Mouse (Mus musculus): ENCODE data around the gene Gm4792. TPM values are rescaled to one million over a fixed set of nuclear protein-coding genes. Genes with fewer than 3 reads are reported as not detected.

Gene Gm4792
- total and polyA plus RNA-seq, 3 experiments = not detected

DNA sequence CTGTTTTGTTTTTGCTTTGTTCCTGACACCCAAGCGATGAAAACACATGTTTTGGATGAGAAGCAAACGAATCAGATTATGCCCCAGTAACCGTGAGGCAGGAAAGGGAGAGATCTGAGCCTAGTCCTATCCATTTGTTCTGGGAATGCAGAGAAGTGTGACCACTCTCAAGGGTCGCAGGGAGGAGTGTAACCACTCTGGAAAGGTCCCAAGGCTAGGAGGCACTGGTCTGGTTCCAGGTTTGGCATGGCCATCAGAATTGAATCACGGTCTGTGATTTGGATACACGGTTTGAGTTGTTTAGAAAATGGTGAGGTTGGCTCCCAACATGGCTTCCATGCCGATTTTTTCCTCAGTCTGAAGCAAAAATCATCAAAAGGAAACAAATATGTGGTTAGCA is 43.8 kb upstream of the Gm4792 start:
- H3K4me1 ChIP-seq (ENCODE audit: control insufficient read depth in 1 of 2, insufficient read depth in 2 of 2) = peaks cover 4 to 15% of the 10 kb centered on the region in 2 experiments
- H3K4me2 ChIP-seq (ENCODE audit: insufficient read depth, low read depth, poor library complexity, severe bottlenecking) = no peak overlapping the region
- TF ChIP-seq IRF4 (IDR thresholded peaks at IDR 0.05; ENCODE audit: low read depth, low read length) (no peak), MEF2A (IDR thresholded peaks at IDR 0.05; ENCODE audit: borderline replicate concordance, low read depth, low read length) (no peak), HCFC1 (IDR thresholded peaks at IDR 0.05; ENCODE audit: low read depth, low read length) (no peak), USF2 (conservative IDR thresholded peaks at IDR 0.05; ENCODE audit: low read depth, low read length) (no peak), MXI1 (IDR thresholded peaks at IDR 0.05; ENCODE audit: low read depth, low read length) (no peak), KAT2A (IDR thresholded peaks at IDR 0.05; ENCODE audit: insufficient replicate concordance, low read length) (no peak), NELFE (IDR thresholded peaks at IDR 0.05; ENCODE audit: low read depth, low read length) (no peak), POLR2AphosphoS2 (IDR thresholded peaks at IDR 0.05; ENCODE audit: low read depth, low read length) (no peak), BHLHE40 (IDR thresholded peaks at IDR 0.05; ENCODE audit: low read depth, low read length) (no peak), JUN (IDR thresholded peaks at IDR 0.05; ENCODE audit: insufficient read depth, low read depth, low read length) (no peak), TCF12 (IDR thresholded peaks at IDR 0.05; ENCODE audit: low read depth, low read length) (no peak)
- peaks cover 0 to 4% of the 10 kb centered on the region in 2 experiments for H3K36me3 ChIP-seq (replicated peaks in 1 of 2; ENCODE audit: control insufficient read depth in 1 of 2, insufficient read depth in 1 of 2, low read length in 1 of 2)
- H3K9ac ChIP-seq (ENCODE audit: insufficient read depth, low read depth) = no peak overlapping the region
- no peak overlapping the region for H3K27ac ChIP-seq (ENCODE audit: insufficient read depth, low read depth)
- dilution Hi-C loops (cut with MboI; ENCODE audit: extremely low pct_ligation_motif_present, extremely low pct_unique_long_range_greater_than_20kb, low sequenced_read_pairs) (no loop called here), in situ Hi-C loops (cut with MboI; ENCODE audit: low pct_ligation_motif_present, low pct_unique_long_range_greater_than_20kb, low sequenced_read_pairs) (no loop called here)
- H3K4me3 ChIP-seq (replicated peaks in 1 of 3; ENCODE audit: low read depth in 2 of 3, low read length in 2 of 3, poor library complexity in 1 of 3) = no peak overlapping the region
- H3K27me3 ChIP-seq (replicated peaks) = no peaks in the 10 kb centered on the region
- DNase-seq (ENCODE audit: extremely low read depth) = no peak
- no peaks in the 10 kb centered on the region for H3K79me2 ChIP-seq (replicated peaks; ENCODE audit: control insufficient read depth, extremely low read depth, insufficient read depth, poor library complexity, severe bottlenecking)
- no peaks in the 10 kb centered on the region for H3K9me3 ChIP-seq (replicated peaks; ENCODE audit: low read length)

DNA sequence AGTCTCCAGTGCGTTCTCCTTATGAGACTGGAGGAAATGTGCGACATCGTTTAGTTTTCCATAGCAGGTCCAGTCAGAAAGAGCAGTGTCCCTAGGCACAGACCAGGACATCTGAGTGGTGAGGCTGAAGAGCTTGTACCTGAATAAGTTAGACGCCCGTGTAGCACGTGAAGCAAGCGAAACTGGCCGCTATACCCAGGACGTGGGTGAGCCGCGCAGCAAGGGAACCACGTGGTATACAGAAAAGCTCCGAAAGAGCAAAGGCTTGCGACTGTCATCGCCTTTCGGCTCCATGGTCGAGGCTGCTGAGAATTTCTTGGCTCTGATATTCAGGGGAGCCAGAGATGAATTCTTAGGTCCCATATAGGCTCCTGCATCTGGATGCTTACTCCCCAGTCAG is 43.0 kb upstream of the Gm4792 start:
- H3K9me3 ChIP-seq (replicated peaks; ENCODE audit: low read length) = no peaks in the 10 kb centered on the region
- H3K9ac ChIP-seq (ENCODE audit: insufficient read depth, low read depth) = no peak overlapping the region
- H3K79me2 ChIP-seq (replicated peaks; ENCODE audit: control insufficient read depth, extremely low read depth, insufficient read depth, poor library complexity, severe bottlenecking) = no peaks in the 10 kb centered on the region
- no peak overlapping the region for H3K4me3 ChIP-seq (replicated peaks in 1 of 3; ENCODE audit: low read depth in 2 of 3, low read length in 2 of 3, poor library complexity in 1 of 3)
- H3K27ac ChIP-seq (ENCODE audit: insufficient read depth, low read depth) = no peak overlapping the region
- no peak overlapping the region for H3K4me2 ChIP-seq (ENCODE audit: insufficient read depth, low read depth, poor library complexity, severe bottlenecking)
- TF ChIP-seq MYC (IDR thresholded peaks at IDR 0.05; ENCODE audit: low read depth, low read length) (no peak), IRF4 (IDR thresholded peaks at IDR 0.05; ENCODE audit: low read depth, low read length) (no peak)
- dilution Hi-C loops (cut with MboI; ENCODE audit: extremely low pct_ligation_motif_present, extremely low pct_unique_long_range_greater_than_20kb, low sequenced_read_pairs) (no loop called here), in situ Hi-C loops (cut with MboI; ENCODE audit: low pct_ligation_motif_present, low pct_unique_long_range_greater_than_20kb, low sequenced_read_pairs) (no loop called here)
- no peak for DNase-seq (ENCODE audit: extremely low read depth)
- peaks cover 0 to 4% of the 10 kb centered on the region in 2 experiments for H3K36me3 ChIP-seq (replicated peaks in 1 of 2; ENCODE audit: control insufficient read depth in 1 of 2, insufficient read depth in 1 of 2, low read length in 1 of 2)
- no peaks in the 10 kb centered on the region for H3K27me3 ChIP-seq (replicated peaks)
- H3K4me1 ChIP-seq (ENCODE audit: control insufficient read depth in 1 of 2, insufficient read depth in 2 of 2) = peaks cover 4 to 15% of the 10 kb centered on the region in 2 experiments

DNA sequence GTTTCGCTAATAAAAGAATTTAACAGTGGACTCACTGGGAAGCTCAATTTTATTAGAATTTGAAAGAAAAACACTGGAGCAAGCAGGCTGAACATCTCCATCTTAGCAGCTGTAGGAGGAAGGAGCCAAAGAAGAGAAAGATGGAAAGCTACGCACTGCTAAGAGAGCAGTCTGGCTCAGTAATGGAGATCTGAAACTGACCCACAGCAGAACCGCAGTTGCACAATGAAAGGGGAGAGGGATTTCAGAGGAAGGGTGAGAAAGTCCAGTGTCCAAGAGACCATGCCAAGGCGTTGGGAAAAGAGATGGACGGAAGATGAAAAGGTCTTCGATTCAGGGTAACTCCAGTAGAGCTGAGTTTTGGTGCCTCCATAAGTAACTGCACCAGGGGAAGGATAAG is 37.6 kb upstream of the Gm4792 start:
- Histone ChIP-seq H3K36me3 (replicated peaks in 1 of 2; ENCODE audit: control insufficient read depth in 1 of 2, insufficient read depth in 1 of 2, low read length in 1 of 2) (peaks cover 0 to 4% of the 10 kb centered on the region in 2 experiments), H3K9me3 (replicated peaks; ENCODE audit: low read length) (no peaks in the 10 kb centered on the region), H3K4me3 (replicated peaks in 1 of 3; ENCODE audit: low read depth in 2 of 3, low read length in 2 of 3, poor library complexity in 1 of 3) (no peak overlapping the region), H3K79me2 (replicated peaks; ENCODE audit: control insufficient read depth, extremely low read depth, insufficient read depth, poor library complexity, severe bottlenecking) (no peaks in the 10 kb centered on the region; the same call in 1 of the 2 replicates), H3K27me3 (replicated peaks) (no peaks in the 10 kb centered on the region), H3K4me1 (ENCODE audit: control insufficient read depth in 1 of 2, insufficient read depth in 2 of 2) (peaks cover 17 to 45% of the 10 kb centered on the region in 2 experiments), H3K9ac (ENCODE audit: insufficient read depth, low read depth) (no peak overlapping the region), H3K27ac (ENCODE audit: insufficient read depth, low read depth) (no peak overlapping the region), H3K4me2 (ENCODE audit: insufficient read depth, low read depth, poor library complexity, severe bottlenecking) (no peak overlapping the region)
- dilution Hi-C loops (cut with MboI; ENCODE audit: extremely low pct_ligation_motif_present, extremely low pct_unique_long_range_greater_than_20kb, low sequenced_read_pairs) (no loop called here), in situ Hi-C loops (cut with MboI; ENCODE audit: low pct_ligation_motif_present, low pct_unique_long_range_greater_than_20kb, low sequenced_read_pairs) (no loop called here)
- DNase-seq (ENCODE audit: extremely low read depth) = no peak
- TF ChIP-seq CHD1 (IDR thresholded peaks at IDR 0.05; ENCODE audit: low read depth, low read length) = no peak
- no peak for TF ChIP-seq EP300 (IDR thresholded peaks at IDR 0.05; ENCODE audit: low read length)
- no peak for TF ChIP-seq MYC (IDR thresholded peaks at IDR 0.05; ENCODE audit: low read depth, low read length)
- TF ChIP-seq CHD2 (IDR thresholded peaks at IDR 0.05; ENCODE audit: low read length) = no peak
- no peak for TF ChIP-seq PAX5 (IDR thresholded peaks at IDR 0.05; ENCODE audit: low read length)
- no peak for TF ChIP-seq JUND (conservative IDR thresholded peaks at IDR 0.05; ENCODE audit: low read depth, low read length)
- TF ChIP-seq MXI1 (IDR thresholded peaks at IDR 0.05; ENCODE audit: low read depth, low read length) = no peak
- no peak for TF ChIP-seq TBP (conservative IDR thresholded peaks at IDR 0.05; ENCODE audit: low read depth, low read length)
- TF ChIP-seq NELFE (IDR thresholded peaks at IDR 0.05; ENCODE audit: low read depth, low read length) = no peak
- TF ChIP-seq UBTF (IDR thresholded peaks at IDR 0.05; ENCODE audit: low read depth, low read length) = no peak
- TF ChIP-seq RAD21 (IDR thresholded peaks at IDR 0.05; ENCODE audit: low read depth, low read length) = no peak
